Comparison of ENCODE assay signal across 24 mouse cellular contexts in genomic region chr14:74943581-74944117, GRCm38 (mm10). TPM values are rescaled to one million over a fixed set of nuclear protein-coding genes. Genes with fewer than 3 reads are reported as not detected.
DNase-seq lines count a peak whose midpoint lies in the region; ATAC-seq and TF ChIP-seq lines count a peak whose summit lies in the region.
"Had no signal": no experiment of that assay in that cellular context is flagged by ENCODE, and none has a peak within 500 bp of the region (broad histone marks: within the 10 kb centered on the region; RNA-seq: fewer than 3 reads in every experiment).

No protein-coding gene starts in this region.

- intact Hi-C loops in gastrocnemius, adult 2 months (cut with DNase I): no loop called here
- intact Hi-C loops in gastrocnemius, postnatal 36 days (cut with DNase I): no loop called here

- H3K27ac ChIP-seq in gastrocnemius, adult 2 months: peak overlapping the region; percentile 91
- no peak overlapping the region for H3K27ac ChIP-seq in heart, postnatal 0 days (ENCODE audit: low read depth)
- no peak overlapping the region for H3K27ac ChIP-seq in heart, embryonic 11.5 days (ENCODE audit: low read depth, low read length)
- H3K27ac ChIP-seq: embryonic facial prominence, embryonic 12.5 days; embryonic facial prominence, embryonic 15.5 days; heart, embryonic 13.5 days; hindbrain, embryonic 10.5 days; hindbrain, embryonic 14.5 days; hindbrain, postnatal 0 days had no signal

- TF ChIP-seq EP300 in heart, postnatal 0 days (IDR thresholded peaks at IDR 0.05; ENCODE audit: low read depth): no peak

- WGBS in heart, postnatal 0 days: 74% methylated on average over 6 of the region's 6 CpGs
- WGBS in heart, embryonic 11.5 days (ENCODE audit: insufficient replicate concordance): 92% methylated on average over 6 of the region's 6 CpGs

- no peak for DNase-seq in gastrocnemius, adult 2 months
- no peak for DNase-seq in gastrocnemius, postnatal 36 days
- no peak for DNase-seq in heart, postnatal 0 days (ENCODE audit: low spot score)
- DNase-seq in CD4-positive helper T cell, adult 2 months (ENCODE audit: low read depth, low spot score): peak; percentile 40
- DNase-seq in induced T-regulatory cell, adult 2 months (ENCODE audit: low read depth): peak; percentile 57
- no peak for DNase-seq in cerebellum, adult 8-10 months
- DNase-seq: adrenal gland, adult 8-10 months; adrenal gland, postnatal 25 days; cerebellum, adult 18-20 months; cerebellum, adult 9-11 months; cerebellum, postnatal 25 days; gastrocnemius, postnatal 10 days; heart, postnatal 36 days; kidney, adult 2 months had no signal

- ATAC-seq in heart, postnatal 0 days (ENCODE audit: insufficient read depth, low read depth): no peak
- no peak for ATAC-seq in heart, embryonic 11.5 days (replicated peaks; ENCODE audit: insufficient number of reproducible peaks, low FRiP score, low TSS enrichment)
- ATAC-seq: activated CD4-positive, CD25-positive, alpha-beta regulatory T cell, adult 4 months; forebrain, embryonic 14.5 days; hindbrain, postnatal 0 days; intestine, postnatal 0 days had no signal

- 0 out of 2 replicates have a peak, but pooled peaks cover 4% of the 10 kb centered on the region for H3K36me3 ChIP-seq in heart, postnatal 0 days (replicated peaks; ENCODE audit: control insufficient read depth, insufficient read depth, low read length)
- no peaks in the 10 kb centered on the region for H3K36me3 ChIP-seq in heart, embryonic 11.5 days (ENCODE audit: control insufficient read depth, insufficient read depth, low read length)
- H3K36me3 ChIP-seq: embryonic facial prominence, embryonic 12.5 days had no signal

- no peak overlapping the region for H3K9ac ChIP-seq in heart, postnatal 0 days (replicated peaks; ENCODE audit: low read depth, low read length)
- H3K9ac ChIP-seq in heart, embryonic 11.5 days (ENCODE audit: low read depth, low read length): no peak overlapping the region
- H3K9ac ChIP-seq: embryonic facial prominence, embryonic 12.5 days; embryonic facial prominence, embryonic 15.5 days; heart, embryonic 13.5 days; hindbrain, embryonic 14.5 days had no signal

- peak overlapping the region; percentile 26 for H3K4me3 ChIP-seq in gastrocnemius, adult 2 months
- H3K4me3 ChIP-seq in heart, postnatal 0 days (ENCODE audit: low read depth, low read length): no peak overlapping the region
- H3K4me3 ChIP-seq in heart, embryonic 11.5 days (ENCODE audit: low read depth, low read length): no peak overlapping the region
- H3K4me3 ChIP-seq: embryonic facial prominence, embryonic 12.5 days; embryonic facial prominence, embryonic 15.5 days; heart, embryonic 13.5 days; hindbrain, embryonic 10.5 days had no signal

- H3K27me3 ChIP-seq in heart, postnatal 0 days (ENCODE audit: control insufficient read depth, insufficient read depth, low read length): no peaks in the 10 kb centered on the region
- H3K27me3 ChIP-seq in heart, embryonic 11.5 days (ENCODE audit: control insufficient read depth, insufficient read depth, low read length): no peaks in the 10 kb centered on the region
- H3K27me3 ChIP-seq: embryonic facial prominence, embryonic 12.5 days; embryonic facial prominence, embryonic 15.5 days; heart, embryonic 13.5 days had no signal

- no peak for TF ChIP-seq CTCF in gastrocnemius, adult 2 months (IDR thresholded peaks at IDR 0.05)
- no peak for TF ChIP-seq CTCF in heart, postnatal 0 days (IDR thresholded peaks at IDR 0.05; ENCODE audit: low read depth)

- no peaks in the 10 kb centered on the region for H3K9me3 ChIP-seq in heart, postnatal 0 days (replicated peaks; ENCODE audit: control insufficient read depth, low read length)
- H3K9me3 ChIP-seq in heart, embryonic 11.5 days (replicated peaks; ENCODE audit: control insufficient read depth, low read length): no peaks in the 10 kb centered on the region
- H3K9me3 ChIP-seq: embryonic facial prominence, embryonic 12.5 days; embryonic facial prominence, embryonic 15.5 days; heart, embryonic 13.5 days; hindbrain, embryonic 10.5 days had no signal

- H3K4me1 ChIP-seq in heart, postnatal 0 days (ENCODE audit: control insufficient read depth, insufficient read depth): peaks cover 36% of the 10 kb centered on the region
- peaks cover 16% of the 10 kb centered on the region for H3K4me1 ChIP-seq in heart, embryonic 11.5 days (ENCODE audit: control insufficient read depth, insufficient read depth, low read length)

- 0 out of 2 replicates have a peak overlapping the region, but pooled peaks have one; percentile 3 for H3K4me2 ChIP-seq in heart, postnatal 0 days (ENCODE audit: low read depth, low read length)
- no peak overlapping the region for H3K4me2 ChIP-seq in heart, embryonic 11.5 days
- H3K4me2 ChIP-seq: embryonic facial prominence, embryonic 12.5 days; embryonic facial prominence, embryonic 15.5 days; heart, embryonic 13.5 days; hindbrain, embryonic 14.5 days had no signal

RNA-seq across cellular contexts. Expression of gene Lrch1, which starts 4.0 kb away (rescaled TPM):
- 1 to 10 TPM; 3.0 to 4.4 TPM for total RNA-seq in gastrocnemius, adult 2 months (2021)
- total RNA-seq in gastrocnemius, postnatal 36 days (2021): 1 to 10 TPM; 3.1 to 4.0 TPM
- 13.7 and 14.2 TPM in 2 replicates for total RNA-seq in heart, postnatal 0 days (2014; rRNA removed; ENCODE audit: low replicate concordance)
- polyA plus RNA-seq in heart, postnatal 0 days (2015; fragmentation: Nextera tagmentation; extraction: Ambion mirVana): 7.7 and 8.4 TPM in 2 replicates
- 10.0 and 11.1 TPM in 2 replicates for polyA plus RNA-seq in heart, embryonic 11.5 days (2014; fragmentation: Nextera tagmentation; extraction: Ambion mirVana)

Comparison
In these comparisons a context has a peak if more than half of its experiments do, and no peak if none do; other contexts are left out.
1. DNase-seq: peak in CD4-positive helper T cell, adult 2 months (single experiment) and induced T-regulatory cell, adult 2 months (single experiment); none in gastrocnemius, adult 2 months (single experiment), gastrocnemius, postnatal 36 days (0 of 2), heart, postnatal 0 days (single experiment) and cerebellum, adult 8-10 months (single experiment).